Mouse (Mus musculus): ENCODE data around the gene Ube2l3. TPM values are rescaled to one million over a fixed set of nuclear protein-coding genes. Genes with fewer than 3 reads are reported as not detected.
"Not testable (repeated sequence)": the region's sequence is repeated elsewhere in the genome, so short reads cannot be mapped to it uniquely, and the experiment has no call there.

Gene Ube2l3
- polyA plus RNA-seq, 1 experiment from 2014 or later: 410 TPM

DNA sequence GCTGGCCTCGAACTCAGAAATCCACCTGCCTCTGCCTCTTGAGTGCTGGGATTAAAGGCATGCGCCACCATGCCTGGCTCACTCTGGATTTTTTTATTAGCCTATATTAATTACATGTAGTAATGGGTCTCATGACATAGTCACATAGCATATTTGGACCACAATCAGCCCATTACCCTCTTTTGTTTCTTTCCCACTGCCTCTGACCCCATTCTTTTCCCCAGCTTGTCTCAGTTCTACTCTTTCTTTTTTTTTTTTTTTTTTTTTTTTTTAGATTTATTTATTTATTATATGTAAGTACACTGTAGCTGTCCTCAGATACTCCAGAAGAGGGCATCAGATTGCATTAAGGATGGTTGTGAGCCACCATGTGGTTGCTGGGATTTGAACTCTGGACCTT, 29.1 kb upstream of the Ube2l3 start:
- H3K4me1 ChIP-seq: peaks cover 31% of the 10 kb centered on the region
- H3K27ac ChIP-seq (replicated peaks); H3K4me3 ChIP-seq; H3K36me3 ChIP-seq (replicated peaks); DNase-seq (ENCODE audit: low spot score); H3K27me3 ChIP-seq (replicated peaks; ENCODE audit: low read depth, poor library complexity, severe bottlenecking): not testable (repeated sequence)
- peaks cover 10% of the 10 kb centered on the region; the same call in 1 of the 2 replicates for H3K9me3 ChIP-seq
- WGBS: 88% methylated on average over 2 of the region's 2 CpGs

DNA sequence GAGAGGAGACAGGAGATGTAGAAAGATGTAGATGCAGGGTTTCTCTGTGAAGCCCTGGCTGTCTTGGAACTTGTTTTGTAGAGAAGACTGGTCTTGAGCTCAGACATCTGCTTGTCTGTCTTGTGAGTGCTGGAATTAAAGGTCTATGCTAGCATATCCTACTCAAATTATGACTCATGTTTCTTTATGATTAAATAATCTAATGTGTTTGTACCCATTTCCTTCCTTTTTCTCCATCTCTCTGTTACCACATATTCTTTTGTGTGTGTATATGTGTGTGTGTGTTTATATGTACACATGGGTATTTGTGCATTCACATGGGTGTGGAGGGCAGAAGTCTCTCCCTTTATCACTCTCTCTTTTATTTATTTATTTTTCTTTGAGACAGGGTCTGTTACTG, 24.0 kb upstream of the Ube2l3 start:
- H3K36me3 ChIP-seq (replicated peaks): no peaks in the 10 kb centered on the region
- DNase-seq (ENCODE audit: low spot score): no peak
- H3K4me1 ChIP-seq: no peaks in the 10 kb centered on the region
- H3K4me3 ChIP-seq: no peak overlapping the region
- peaks cover 10% of the 10 kb centered on the region; the same call in 1 of the 2 replicates for H3K9me3 ChIP-seq
- H3K27ac ChIP-seq (replicated peaks): no peak overlapping the region
- H3K27me3 ChIP-seq (replicated peaks; ENCODE audit: low read depth, poor library complexity, severe bottlenecking): no peaks in the 10 kb centered on the region

DNA sequence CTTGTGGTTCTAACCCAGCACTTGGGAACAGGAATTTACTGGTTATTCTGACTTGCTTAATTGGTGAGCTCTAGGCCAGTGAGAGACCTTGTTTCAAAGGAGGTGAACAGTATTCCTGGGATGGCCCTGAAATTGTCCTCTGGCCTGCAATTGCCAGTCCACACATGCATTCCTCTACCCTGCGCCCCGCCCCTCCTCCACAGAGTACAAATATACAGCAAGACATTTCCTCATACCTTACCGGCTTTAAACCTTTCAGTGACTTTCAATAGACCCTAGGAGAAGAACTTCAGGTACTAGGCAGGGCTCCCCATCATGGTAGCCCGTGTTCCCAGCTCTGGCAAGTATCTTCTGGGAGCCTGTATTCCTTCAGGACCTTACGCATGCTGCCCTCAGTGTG, 23.1 kb upstream of the Ube2l3 start:
- peaks cover 3% of the 10 kb centered on the region for H3K4me1 ChIP-seq
- 86% methylated on average over 5 of the region's 5 CpGs for WGBS
- no peak overlapping the region for H3K27ac ChIP-seq (replicated peaks)
- no peaks in the 10 kb centered on the region for H3K36me3 ChIP-seq (replicated peaks)
- no peak for DNase-seq (ENCODE audit: low spot score)
- peaks cover 10% of the 10 kb centered on the region; the same call in 1 of the 2 replicates for H3K9me3 ChIP-seq
- no peaks in the 10 kb centered on the region for H3K27me3 ChIP-seq (replicated peaks; ENCODE audit: low read depth, poor library complexity, severe bottlenecking)
- H3K4me3 ChIP-seq: no peak overlapping the region

DNA sequence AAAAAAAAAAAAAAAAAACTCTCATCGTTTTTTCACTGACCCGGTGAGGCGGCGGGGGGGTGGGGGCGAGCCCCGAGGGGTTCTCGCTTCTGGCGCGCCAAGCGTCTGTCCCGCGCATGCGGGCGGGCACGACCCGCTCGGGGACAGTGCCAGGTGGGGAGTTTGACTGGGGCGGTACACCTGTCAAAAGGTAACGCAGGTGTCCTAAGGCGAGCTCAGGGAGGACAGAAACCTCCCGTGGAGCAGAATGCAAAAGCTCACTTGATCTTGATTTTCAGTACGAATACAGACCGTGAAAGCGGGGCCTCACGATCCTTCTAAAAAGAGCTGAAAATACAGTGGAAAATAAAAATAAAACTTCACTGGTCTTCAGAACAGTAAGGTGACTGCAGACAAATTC, 19.7 kb upstream of the Ube2l3 start:
- DNase-seq (ENCODE audit: low spot score): peak; percentile 93
- no peaks in the 10 kb centered on the region for H3K9me3 ChIP-seq
- no peaks in the 10 kb centered on the region for H3K27me3 ChIP-seq (replicated peaks; ENCODE audit: low read depth, poor library complexity, severe bottlenecking)
- no peak overlapping the region for H3K4me3 ChIP-seq
- no peak overlapping the region for H3K27ac ChIP-seq (replicated peaks)
- no peaks in the 10 kb centered on the region for H3K36me3 ChIP-seq (replicated peaks)
- peaks cover 12% of the 10 kb centered on the region for H3K4me1 ChIP-seq
- WGBS: 36% methylated on average over 25 of the region's 25 CpGs

DNA sequence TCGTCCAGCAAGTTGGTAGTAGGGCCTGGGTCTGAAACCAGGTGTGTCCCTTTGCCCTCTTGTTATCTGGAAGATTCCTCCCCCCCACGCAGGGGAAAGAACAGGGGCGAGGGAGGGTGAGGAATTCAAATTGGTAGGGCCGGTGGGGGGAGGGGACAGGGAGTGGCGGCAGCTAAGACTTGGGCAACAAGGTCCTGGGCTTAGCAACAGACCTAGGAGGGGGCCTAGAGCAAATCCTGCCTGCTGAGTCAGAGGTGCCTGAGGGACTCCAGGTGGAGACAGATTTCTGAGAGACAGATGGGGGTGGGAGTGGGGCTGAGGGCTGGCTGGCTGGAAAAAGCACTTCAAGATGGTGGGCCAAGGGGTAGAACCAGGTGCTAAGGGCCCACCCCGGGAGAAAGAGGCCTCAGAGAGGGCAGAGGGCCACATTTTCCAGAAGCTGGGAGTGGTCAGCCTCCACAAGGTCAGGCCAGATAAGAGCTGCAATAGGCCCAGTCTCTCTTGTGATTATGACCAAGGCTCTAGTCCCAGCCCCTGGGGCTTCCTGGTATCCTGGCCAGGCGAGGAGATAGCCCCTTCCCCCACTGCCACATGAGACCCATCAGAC, 17.8 kb upstream of the Ube2l3 start:
- WGBS: 30% methylated on average over 7 of the region's 7 CpGs
- Histone ChIP-seq H3K4me1 (peaks cover 12% of the 10 kb centered on the region), H3K36me3 (replicated peaks) (no peaks in the 10 kb centered on the region), H3K27ac (replicated peaks) (peak overlapping the region; percentile 44; the same call in 1 of the 2 replicates), H3K9me3 (no peaks in the 10 kb centered on the region), H3K27me3 (replicated peaks; ENCODE audit: low read depth, poor library complexity, severe bottlenecking) (no peaks in the 10 kb centered on the region), H3K4me3 (no peak overlapping the region)
- no peak for DNase-seq (ENCODE audit: low spot score)

DNA sequence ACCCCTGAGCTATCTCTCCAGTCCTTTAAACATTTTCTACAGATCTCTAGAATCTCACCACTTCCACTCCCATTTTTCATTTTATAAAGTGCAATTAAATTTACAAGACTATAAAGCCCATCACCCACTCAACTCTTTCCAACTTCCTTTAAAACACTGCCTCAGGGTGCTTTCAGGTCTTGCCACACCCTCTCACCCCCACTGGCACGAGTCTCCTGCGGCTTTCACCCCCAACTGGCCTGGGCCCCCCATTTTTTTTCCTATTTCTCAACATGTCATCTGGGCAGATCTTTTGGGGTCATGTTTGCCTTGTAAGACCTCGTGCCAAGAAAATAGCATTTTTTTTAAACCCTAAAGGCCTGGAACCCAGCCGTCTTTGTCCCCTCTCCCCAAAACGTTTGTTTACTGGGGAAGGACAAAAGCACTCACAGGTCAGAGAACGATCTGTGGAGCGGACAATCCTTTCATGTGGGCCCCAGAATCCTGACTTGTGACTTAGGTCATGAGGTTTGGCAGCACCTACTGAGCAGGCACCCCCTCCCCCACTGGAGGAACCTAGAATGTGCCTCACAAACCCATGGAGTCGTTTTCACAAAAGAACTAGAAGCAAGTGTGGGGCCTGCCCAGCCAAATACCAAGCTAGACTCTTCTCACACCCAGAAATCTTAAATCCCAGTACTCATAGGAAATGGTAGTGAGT, 14.6 kb upstream of the Ube2l3 start:
- no peak overlapping the region for H3K27ac ChIP-seq (replicated peaks)
- no peaks in the 10 kb centered on the region for H3K36me3 ChIP-seq (replicated peaks)
- H3K27me3 ChIP-seq (replicated peaks; ENCODE audit: low read depth, poor library complexity, severe bottlenecking): peaks cover 3% of the 10 kb centered on the region
- 66% methylated on average over 8 of the region's 8 CpGs for WGBS
- H3K4me3 ChIP-seq: no peak overlapping the region
- H3K9me3 ChIP-seq: no peaks in the 10 kb centered on the region
- H3K4me1 ChIP-seq: peaks cover 12% of the 10 kb centered on the region
- no peak for DNase-seq (ENCODE audit: low spot score)

DNA sequence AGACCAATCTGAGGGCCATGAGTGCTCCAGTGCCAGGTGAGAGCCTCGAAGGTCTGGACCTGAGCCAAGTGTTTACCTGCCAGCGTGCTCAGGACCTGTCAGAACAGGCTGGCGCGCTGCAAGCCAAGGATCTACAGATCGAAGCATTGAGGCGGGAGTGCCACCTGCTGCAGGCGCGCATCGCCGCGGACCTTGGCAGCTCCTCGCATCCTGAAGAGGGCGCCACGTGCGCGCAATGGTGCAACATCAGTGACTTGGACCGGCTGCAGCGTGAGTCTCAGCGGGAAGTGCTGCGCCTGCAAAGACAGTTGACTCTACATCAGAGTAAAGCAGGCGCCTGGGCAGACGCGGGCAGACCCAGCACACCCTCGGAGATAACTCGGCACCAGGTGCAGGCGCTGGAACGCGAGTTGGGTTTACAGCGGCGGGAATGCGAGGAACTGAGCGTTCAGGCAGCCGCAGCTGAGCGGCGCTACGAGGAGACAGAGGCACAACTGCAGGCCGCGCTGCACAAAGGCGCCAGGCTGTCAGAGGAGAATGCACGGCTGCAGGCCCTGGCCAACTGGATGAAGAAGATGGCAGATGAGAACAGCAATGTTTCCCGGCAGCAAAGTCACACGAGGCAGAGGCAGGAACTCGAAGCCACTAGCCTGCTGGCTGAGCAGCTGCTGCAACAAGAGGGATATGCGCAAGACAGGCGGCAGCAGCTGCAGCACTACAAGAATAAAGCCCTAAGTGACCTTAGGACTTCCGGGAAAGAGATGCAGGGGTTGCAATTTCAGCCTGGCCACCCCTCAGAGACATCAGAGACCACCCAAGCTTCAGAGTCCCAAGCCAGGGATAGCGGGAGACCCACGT, 7.8 kb upstream of the Ube2l3 start:
- H3K27me3 ChIP-seq (replicated peaks; ENCODE audit: low read depth, poor library complexity, severe bottlenecking): peaks cover 59% of the 10 kb centered on the region
- peaks cover 26% of the 10 kb centered on the region for H3K4me1 ChIP-seq
- WGBS: 8% methylated on average over 48 of the region's 48 CpGs
- DNase-seq (ENCODE audit: low spot score): peak; percentile 92
- H3K27ac ChIP-seq (replicated peaks): peak overlapping the region; percentile 83
- H3K4me3 ChIP-seq: peak overlapping the region; percentile 71
- H3K9me3 ChIP-seq: no peaks in the 10 kb centered on the region
- no peaks in the 10 kb centered on the region for H3K36me3 ChIP-seq (replicated peaks)

DNA sequence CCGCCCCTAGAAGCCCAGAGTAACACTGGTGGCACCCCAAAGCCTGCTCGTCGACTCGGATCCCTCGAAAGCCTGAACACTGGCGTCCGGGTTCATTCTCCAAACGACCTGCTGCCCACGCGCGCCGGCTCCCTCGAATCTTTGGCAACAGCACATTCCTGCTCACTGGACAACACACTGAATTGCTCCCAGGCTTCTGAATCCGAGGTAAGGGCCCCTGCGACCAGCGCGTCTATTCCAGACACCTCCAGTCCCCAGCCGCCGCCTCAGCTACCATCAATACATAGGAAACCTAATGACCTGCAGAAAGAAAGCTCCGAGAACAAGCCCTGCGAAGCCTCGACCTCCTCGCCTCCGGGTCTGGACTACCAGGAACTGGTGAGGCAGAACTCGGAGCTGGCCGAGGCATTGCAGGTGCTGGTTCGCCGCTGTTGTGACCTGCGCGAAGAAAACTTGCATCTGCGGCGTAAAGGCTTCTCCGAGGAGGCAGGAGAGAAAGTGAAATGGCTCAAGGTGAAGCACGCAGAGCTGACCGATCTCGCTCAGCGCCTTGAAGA, 7.0 kb upstream of the Ube2l3 start:
- 2% methylated on average over 37 of the region's 37 CpGs for WGBS
- Histone ChIP-seq H3K4me3 (peak overlapping the region; percentile 71), H3K9me3 (no peaks in the 10 kb centered on the region), H3K27ac (replicated peaks) (peak overlapping the region; percentile 83), H3K36me3 (replicated peaks) (no peaks in the 10 kb centered on the region), H3K4me1 (peaks cover 26% of the 10 kb centered on the region), H3K27me3 (replicated peaks; ENCODE audit: low read depth, poor library complexity, severe bottlenecking) (peaks cover 59% of the 10 kb centered on the region)
- no peak for DNase-seq (ENCODE audit: low spot score)

DNA sequence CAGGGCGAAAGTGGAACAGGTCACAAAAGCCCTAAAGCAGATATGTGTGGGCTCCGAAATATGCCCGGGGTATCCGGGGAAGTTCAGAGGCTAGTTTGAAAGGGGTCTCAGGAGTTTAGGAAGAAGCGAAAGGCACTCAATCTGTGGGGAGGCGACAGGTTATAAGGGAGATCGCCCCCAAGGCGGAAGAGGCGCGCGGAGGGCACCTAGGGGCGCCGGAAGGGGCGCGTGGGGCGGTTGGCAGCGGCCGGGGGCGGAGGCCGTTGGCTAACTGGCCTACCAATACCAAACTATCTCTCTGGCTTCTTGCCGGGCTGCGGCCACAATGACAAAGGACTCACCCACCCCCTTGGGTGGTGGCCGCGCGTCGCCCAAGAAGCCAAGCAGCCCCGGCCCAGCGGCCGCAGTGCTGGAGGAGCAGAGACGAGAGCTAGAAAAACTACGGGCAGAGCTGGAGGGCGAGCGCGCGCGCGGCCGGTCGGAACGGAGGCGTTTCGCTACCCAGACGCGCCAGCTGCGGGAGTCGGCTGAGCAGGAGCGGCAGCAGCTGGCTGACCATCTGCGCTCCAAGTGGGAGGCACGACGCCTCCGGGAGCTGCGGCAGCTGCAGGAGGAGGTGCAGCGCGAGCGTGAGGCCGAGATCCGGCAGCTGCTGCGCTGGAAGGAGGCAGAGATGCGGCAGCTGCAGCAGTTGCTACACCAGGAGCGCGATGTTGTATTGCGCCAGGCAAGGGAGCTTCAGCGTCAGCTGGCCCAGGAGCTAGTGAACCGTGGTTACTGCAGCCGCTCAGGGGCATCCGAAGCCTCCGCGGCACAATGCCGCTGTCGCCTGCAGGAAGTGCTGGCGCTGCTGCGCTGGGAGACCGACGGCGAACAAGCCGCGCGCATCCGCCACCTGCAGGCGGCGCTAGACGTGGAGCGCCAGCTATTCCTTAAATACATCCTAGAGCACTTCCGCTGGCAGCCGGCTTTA, 6.2 kb upstream of the Ube2l3 start, which contains the start of gene Rimbp3:
Rimbp3 (plus strand) TSS at position 215 of the 973 bp plus-strand sequence.
- Histone ChIP-seq H3K4me1 (peaks cover 26% of the 10 kb centered on the region), H3K4me3 (peak within 1 kb of the TSS; percentile 71), H3K36me3 (replicated peaks) (no peaks in the 10 kb centered on the region), H3K9me3 (no peaks in the 10 kb centered on the region), H3K27ac (replicated peaks) (peak within 1 kb of the TSS; percentile 83), H3K27me3 (replicated peaks; ENCODE audit: low read depth, poor library complexity, severe bottlenecking) (peaks cover 59% of the 10 kb centered on the region)
- peak; percentile 92 for DNase-seq (ENCODE audit: low spot score)
- WGBS: under 1% methylated on average over 85 of the region's 85 CpGs

DNA sequence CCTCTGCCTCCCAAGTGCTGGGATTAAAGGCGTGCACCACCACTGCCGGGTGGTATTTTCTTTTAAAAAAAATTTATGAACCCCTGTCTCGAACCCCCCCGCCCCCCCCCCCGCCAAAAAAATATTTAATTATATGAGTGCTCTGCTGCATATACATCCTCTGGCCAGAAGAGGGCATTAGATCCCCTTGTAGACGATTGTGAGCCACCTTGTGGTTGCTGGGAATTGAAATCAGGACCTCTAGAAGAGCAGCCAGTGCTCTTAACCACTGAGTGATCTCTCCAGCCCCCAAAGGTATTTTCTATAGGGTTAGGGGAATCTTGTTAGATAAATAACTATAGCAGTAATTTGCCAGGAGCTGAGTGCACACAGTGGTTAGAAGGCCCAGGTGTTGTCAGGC, 2.5 kb upstream of the Ube2l3 start:
- peak; percentile 30 for DNase-seq (ENCODE audit: low spot score)
- 6% methylated on average over 6 of the region's 6 CpGs for WGBS
- H3K4me3 ChIP-seq: no peak overlapping the region
- H3K27me3 ChIP-seq (replicated peaks; ENCODE audit: low read depth, poor library complexity, severe bottlenecking): peaks cover 35% of the 10 kb centered on the region
- H3K36me3 ChIP-seq (replicated peaks): no peaks in the 10 kb centered on the region
- no peak overlapping the region for H3K27ac ChIP-seq (replicated peaks)
- H3K4me1 ChIP-seq: peaks cover 23% of the 10 kb centered on the region
- no peaks in the 10 kb centered on the region for H3K9me3 ChIP-seq

DNA sequence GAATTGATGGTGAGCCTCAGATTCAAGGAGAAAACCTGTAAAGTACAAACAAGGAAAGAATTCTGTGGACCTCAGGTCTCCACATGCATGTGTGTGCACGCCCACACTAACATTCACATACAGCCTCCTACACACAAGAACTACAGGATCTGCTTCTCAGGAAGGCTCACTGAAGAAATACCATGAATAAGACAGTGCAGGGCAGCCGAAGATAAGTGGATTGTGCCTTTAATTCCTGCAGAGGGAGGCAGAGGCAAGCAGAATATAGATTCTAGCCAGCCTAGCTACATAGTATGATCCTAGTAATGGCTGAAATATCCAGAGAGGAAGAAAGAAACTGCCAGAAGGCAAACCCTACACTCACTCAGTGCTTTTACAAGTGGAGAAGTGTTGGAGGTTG, 472 bp downstream of the Ube2l3 start:
- peaks cover 11% of the 10 kb centered on the region for H3K27me3 ChIP-seq (replicated peaks; ENCODE audit: low read depth, poor library complexity, severe bottlenecking)
- no peak overlapping the region for H3K27ac ChIP-seq (replicated peaks)
- H3K36me3 ChIP-seq (replicated peaks): peaks cover 16% of the 10 kb centered on the region
- no peaks in the 10 kb centered on the region for H3K9me3 ChIP-seq
- 67% methylated on average over 2 of the region's 2 CpGs for WGBS
- peaks cover 15% of the 10 kb centered on the region for H3K4me1 ChIP-seq
- H3K4me3 ChIP-seq: peak overlapping the region; percentile 97; the same call in 1 of the 2 replicates
- DNase-seq (ENCODE audit: low spot score): no peak
